Mouse (Mus musculus) Patski (cell line): ENCODE measurements around the gene Cyp2e1. TPM values are rescaled to one million over a fixed set of nuclear protein-coding genes. Genes with fewer than 3 reads are reported as not detected.
"Not testable (repeated sequence)": the region's sequence is repeated elsewhere in the genome, so short reads cannot be mapped to it uniquely, and the experiment has no call there.

Experiments
- ATAC-seq: fragments of 100-300 bp; one replicate; pipeline ENCODE4 v1.8.0; 2021
- CTCF ChIA-PET: fragments of 350-600 bp; sonication (Branson Sonifier 250); formaldehyde crosslinking; loops from one replicate; lab custom pipeline; 2022; ENCODE audit warnings: inconsistent platforms; lab: Charles Lee
- POLR2A ChIA-PET: fragments of 350-600 bp; sonication (Branson Sonifier 250); formaldehyde crosslinking; loops from one replicate; lab custom pipeline; 2022; ENCODE audit warnings: antibody characterized with exemption, inconsistent platforms; lab: Charles Lee
- DNase-seq: peaks from one replicate; pipeline ENCODE4 v3.0.0-alpha.2; 2011; ENCODE audit warnings: low read depth, low spot score
- H3K27me3 ChIP-seq: fragments of 371-371 bp; one replicate; pipeline ENCODE4 v1.5.1; 2021
- CTCF ChIP-seq: fragments of 100-300 bp; IDR thresholded peaks from one replicate; pipeline ENCODE4 v1.5.1; 2021
- in situ Hi-C: fragments of 300-500 bp; cut with MboI; formaldehyde crosslinking; loops from 3 replicates; pipeline ENCODE4 v1.11.1; 2018; ENCODE audit warnings: low pct_unique_long_range_greater_than_20kb, mixed read lengths
- polyA plus RNA-seq: library from polyadenylated mRNA; unstranded; gene quantifications from one replicate; pipeline ENCODE4 v1.2.3, GENCODE M21; 2021

Cyp2e1 gene
- polyA plus RNA-seq, 1 experiment from 2014 or later: not detected

- ChIA-PET CTCF (no interaction called here), POLR2A (no interaction called here)
- peaks cover 2% of the 10 kb centered on the region for H3K27me3 ChIP-seq
- TF ChIP-seq CTCF: no peak
- DNase-seq (no peak), ATAC-seq (no peak)
- in situ Hi-C loops: no loop called here
These were observed 2.9 kb upstream of the Cyp2e1 start for GRCm38 (mm10) chr7:140760647-140761046.

- in situ Hi-C loops, H3K27me3 ChIP-seq, CTCF ChIA-PET, ATAC-seq, DNase-seq, POLR2A ChIA-PET: not testable (repeated sequence)
These were observed 1.9 kb downstream of the Cyp2e1 start for GRCm38 (mm10) chr7:140765391-140765790.

- ChIA-PET CTCF (no interaction called here), POLR2A (no interaction called here)
- H3K27me3 ChIP-seq: peaks cover 10% of the 10 kb centered on the region
- in situ Hi-C loops: no loop called here
- TF ChIP-seq CTCF: no peak
- DNase-seq: no peak
- ATAC-seq: no peak
These were observed 2.6 kb downstream of the Cyp2e1 start for GRCm38 (mm10) chr7:140765888-140766739.

- H3K27me3 ChIP-seq: peaks cover 14% of the 10 kb centered on the region
- TF ChIP-seq CTCF: no peak
- ATAC-seq: no peak
- ChIA-PET CTCF (interaction anchor here (1.1 kb wide), 1 partner anchor 12 kb away, joined by 3 read pairs; no protein-coding TSS in a partner anchor), POLR2A (no interaction called here)
- no peak for DNase-seq
- in situ Hi-C loops: no loop called here
These were observed 17.0 kb downstream of the Cyp2e1 start for GRCm38 (mm10) chr7:140780548-140780947.

GRCm38 (mm10) chr7:140787406-140788052, 24.0 kb downstream of the Cyp2e1 start, which contains the start of gene Syce1:
Gene Syce1, minus strand, starts transcription at chr7:140787852.
- ChIA-PET CTCF (no interaction called here), POLR2A (interaction anchor here (0.5 kb wide), 1 partner anchor 279 kb away, joined by 3 read pairs; no protein-coding TSS in a partner anchor)
- in situ Hi-C loops: no loop called here
- DNase-seq (no peak), ATAC-seq (no peak)
- TF ChIP-seq CTCF: no peak
- peaks cover 4% of the 10 kb centered on the region for H3K27me3 ChIP-seq

- in situ Hi-C loops: no loop called here
- ChIA-PET CTCF (no interaction called here), POLR2A (no interaction called here)
- no peak for DNase-seq
- no peak for ATAC-seq
- TF ChIP-seq CTCF: no peak
- peaks cover 4% of the 10 kb centered on the region for H3K27me3 ChIP-seq
These were observed 24.5 kb downstream of the Cyp2e1 start for GRCm38 (mm10) chr7:140788053-140788435.

GRCm38 (mm10) chr7:140793541-140793940, 30.0 kb downstream of the Cyp2e1 start:
- ATAC-seq (no peak), DNase-seq (no peak)
- no peaks in the 10 kb centered on the region for H3K27me3 ChIP-seq
- TF ChIP-seq CTCF: no peak
- ChIA-PET POLR2A (no interaction called here), CTCF (no interaction called here)
- in situ Hi-C loops: no loop called here

GRCm38 (mm10) chr7:140797619-140798018, 34.1 kb downstream of the Cyp2e1 start:
- no peaks in the 10 kb centered on the region for H3K27me3 ChIP-seq
- TF ChIP-seq CTCF: no peak
- DNase-seq (no peak), ATAC-seq (no peak)
- ChIA-PET POLR2A (no interaction called here), CTCF (no interaction called here)
- in situ Hi-C loops: no loop called here

GRCm38 (mm10) chr7:140798212-140798611, 34.7 kb downstream of the Cyp2e1 start:
- no peak for DNase-seq
- CTCF ChIA-PET: no interaction called here
- POLR2A ChIA-PET: no interaction called here
- in situ Hi-C loops: no loop called here
- no peaks in the 10 kb centered on the region for H3K27me3 ChIP-seq
- ATAC-seq: no peak
- no peak for TF ChIP-seq CTCF

- CTCF ChIA-PET: no interaction called here
- H3K27me3 ChIP-seq: no peaks in the 10 kb centered on the region
- ATAC-seq: peak; percentile 18
- no peak for DNase-seq
- in situ Hi-C loops: no loop called here
- TF ChIP-seq CTCF: no peak
- POLR2A ChIA-PET: no interaction called here
These were observed 39.1 kb downstream of the Cyp2e1 start for GRCm38 (mm10) chr7:140802629-140803028.

- H3K27me3 ChIP-seq: no peaks in the 10 kb centered on the region
- ATAC-seq (peak; percentile 47), DNase-seq (no peak)
- in situ Hi-C loops: no loop called here
- peak; percentile 66 for TF ChIP-seq CTCF
- ChIA-PET CTCF (interaction anchor here (1.6 kb wide), 1 partner anchor 10 kb away, joined by 3 read pairs; no protein-coding TSS in a partner anchor), POLR2A (no interaction called here)
These were observed 42.2 kb downstream of the Cyp2e1 start for GRCm38 (mm10) chr7:140805704-140806103.
